Mouse (Mus musculus) fibroblast of lung, adult 2 months (primary cell): ENCODE measurements around the gene Fas.
A peak's percentile ranks its signal among the peaks of the same experiment; 100 is the strongest.

ENCODE experiments used
- DNase-seq: peaks from one replicate; pipeline ENCODE4 v3.0.0-alpha.2; 2011; ENCODE audit warnings: low read depth

Fas gene

DNA sequence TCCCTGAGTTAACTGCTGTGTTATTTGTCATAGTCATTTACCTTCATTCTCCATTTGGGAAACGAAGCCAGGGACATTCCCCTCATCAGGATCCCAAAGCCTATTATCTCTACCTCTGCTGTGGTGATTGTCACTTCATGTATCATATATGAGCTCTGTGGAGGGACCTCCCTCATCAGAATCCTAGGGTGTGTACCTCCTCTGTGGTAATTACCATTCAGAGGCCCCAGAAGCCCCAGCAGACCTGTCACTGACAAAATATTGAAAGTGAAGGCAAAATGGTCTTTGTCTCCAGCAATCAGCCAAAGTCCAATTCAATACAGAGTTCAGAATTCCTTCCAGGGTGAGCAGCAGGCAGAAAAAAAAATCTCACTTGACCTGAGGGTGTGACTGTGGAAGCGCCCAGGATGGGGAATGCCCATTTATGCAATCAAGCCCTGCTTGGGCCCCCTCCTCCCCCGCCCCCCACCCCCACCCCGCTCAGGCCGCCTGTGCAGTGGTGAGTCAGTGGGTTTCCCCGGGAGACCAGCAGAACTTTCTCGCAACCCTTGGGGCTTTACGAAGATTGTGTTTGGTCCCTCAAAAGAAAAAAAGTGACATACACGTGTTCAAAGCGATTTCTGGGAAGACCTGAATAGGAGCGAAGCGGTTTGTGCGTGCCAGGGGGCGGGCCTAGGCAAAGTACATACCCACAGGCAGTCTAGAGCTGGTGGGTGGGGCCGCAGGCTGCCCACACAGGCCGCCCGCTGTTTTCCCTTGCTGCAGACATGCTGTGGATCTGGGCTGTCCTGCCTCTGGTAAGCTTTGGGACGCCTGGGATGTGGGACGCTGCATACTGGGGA, at the start of gene Fas:
Gene Fas, plus strand, starts transcription at position 719 of the 842 bp plus-strand sequence.
- peak; percentile 67 for DNase-seq

DNA sequence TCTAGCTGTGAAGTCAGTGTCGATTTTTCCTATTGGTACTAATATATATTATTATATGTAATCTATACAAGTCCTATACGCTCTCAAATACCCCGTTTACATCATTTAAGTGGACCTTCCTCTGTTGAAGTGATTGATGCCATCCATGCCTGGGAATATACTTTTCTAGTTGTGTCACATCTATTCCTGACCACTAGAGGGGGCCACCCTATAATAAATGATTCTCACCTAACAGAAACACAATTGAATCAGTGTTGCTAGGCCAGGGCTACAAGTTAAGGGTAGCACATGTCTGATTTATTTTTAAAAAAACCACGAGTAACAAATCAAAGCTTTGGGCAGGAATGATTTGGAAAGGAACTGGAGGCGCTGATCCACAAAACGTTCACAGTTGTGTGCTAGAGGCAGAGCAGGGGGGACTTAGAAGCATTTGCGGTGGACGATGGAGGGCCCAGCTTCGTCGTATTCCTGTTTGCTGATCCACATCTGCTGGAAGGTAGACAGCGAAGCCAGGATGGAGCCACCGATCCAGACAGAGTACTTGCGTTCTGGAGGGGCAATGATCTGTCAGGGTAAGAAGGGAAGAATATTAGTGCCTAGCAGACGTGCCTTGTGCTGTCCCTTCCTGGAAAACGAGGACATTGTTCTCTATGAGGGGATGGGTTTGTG, 49.1 kb upstream of the Fas start:
- DNase-seq = no peak

DNA sequence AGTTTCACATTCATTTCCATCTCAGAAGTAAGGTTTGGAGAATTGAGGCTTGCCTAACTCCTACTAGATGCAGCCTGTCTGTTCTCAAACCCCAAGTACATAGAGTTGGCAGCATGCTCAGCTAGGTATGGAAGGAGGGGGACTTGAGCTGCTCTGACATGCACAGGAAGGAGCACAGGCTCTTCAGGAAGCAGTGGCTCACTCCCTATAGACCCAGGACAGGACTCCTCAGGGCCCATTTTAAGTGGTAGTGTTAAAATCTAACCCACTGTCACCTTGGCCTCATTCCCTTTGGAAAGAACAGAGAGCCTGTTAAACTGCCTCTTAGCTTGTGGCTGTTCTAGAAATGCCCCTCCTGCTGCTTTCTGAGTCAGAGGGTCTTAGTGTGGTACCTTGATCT, 47.5 kb upstream of the Fas start:
- no peak for DNase-seq

DNA sequence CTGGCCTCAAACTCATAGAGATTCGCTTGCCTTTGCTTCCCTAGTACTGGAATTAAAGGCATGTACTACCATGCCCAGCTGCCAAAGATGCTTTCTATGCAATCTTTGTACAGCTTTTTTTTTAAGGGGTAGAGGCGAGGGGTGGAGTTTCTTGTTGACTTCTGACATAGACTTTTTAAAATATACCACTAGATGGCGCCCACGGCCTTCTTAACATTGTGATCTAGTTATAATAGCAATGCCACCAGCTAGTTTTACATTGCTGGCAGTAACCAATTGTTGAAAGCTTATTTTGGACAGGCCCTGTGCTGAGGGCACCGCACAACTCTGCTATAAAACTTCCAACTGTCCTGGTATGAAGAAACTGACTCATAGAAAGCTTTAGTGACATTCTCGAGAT, 46.4 kb upstream of the Fas start:
- peak; percentile 75 for DNase-seq

DNA sequence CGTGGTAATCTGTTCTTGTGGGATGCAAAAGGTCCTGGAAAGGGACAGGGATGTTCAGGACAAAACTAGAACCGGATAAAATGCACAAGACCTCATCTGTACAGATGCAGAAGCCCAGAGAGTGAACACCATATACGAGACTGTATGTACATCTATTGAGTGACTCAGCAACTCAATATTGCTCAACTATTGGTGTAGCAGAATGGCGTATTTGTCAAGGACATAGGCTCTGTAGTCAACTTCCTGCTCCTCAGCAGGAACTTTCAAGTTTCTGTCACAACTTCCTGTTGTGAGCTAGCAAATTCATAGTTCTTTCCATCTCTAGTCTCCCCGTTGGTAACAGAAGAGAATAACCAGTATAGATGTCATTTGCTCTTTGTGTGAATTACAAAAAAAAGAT, 41.9 kb upstream of the Fas start:
- DNase-seq = no peak

DNA sequence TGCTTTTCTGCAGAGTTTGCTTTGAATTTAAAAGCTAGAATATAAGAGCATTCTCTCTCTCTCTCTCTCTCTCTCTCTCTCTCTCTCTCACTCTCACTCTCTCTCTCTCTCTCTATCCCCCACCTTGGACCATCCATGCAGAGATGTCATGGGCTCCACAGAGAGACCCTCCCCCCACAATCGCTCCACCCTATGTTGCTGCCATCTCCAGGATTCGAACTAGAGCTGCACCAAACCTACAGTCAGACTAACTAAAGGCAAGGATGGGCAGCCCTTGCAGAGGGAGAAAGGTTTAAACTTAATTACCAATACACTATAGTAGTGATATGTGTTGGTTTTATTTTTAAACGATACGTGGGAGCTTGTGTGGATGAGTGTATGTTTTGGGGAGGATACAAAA, 39.8 kb upstream of the Fas start:
- no peak for DNase-seq

DNA sequence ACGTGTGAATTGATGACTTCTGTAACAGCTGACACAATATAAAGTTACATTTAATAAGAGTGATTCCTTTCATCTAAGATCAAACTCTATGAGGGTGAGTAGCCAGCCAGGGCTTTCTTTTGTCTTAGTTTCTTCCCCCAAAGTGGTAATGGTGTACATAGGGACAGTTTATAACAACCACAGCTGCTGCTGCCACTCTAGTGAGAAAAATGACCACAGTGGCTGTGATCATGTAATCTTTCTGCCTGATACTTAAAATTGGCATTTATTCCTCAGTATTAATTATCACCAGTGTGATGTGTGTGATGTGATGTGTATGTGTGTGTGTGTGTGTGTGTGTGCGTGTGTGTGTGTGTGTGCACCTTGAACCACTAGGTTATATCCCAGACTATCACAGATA, 38.6 kb upstream of the Fas start:
- DNase-seq = no peak

DNA sequence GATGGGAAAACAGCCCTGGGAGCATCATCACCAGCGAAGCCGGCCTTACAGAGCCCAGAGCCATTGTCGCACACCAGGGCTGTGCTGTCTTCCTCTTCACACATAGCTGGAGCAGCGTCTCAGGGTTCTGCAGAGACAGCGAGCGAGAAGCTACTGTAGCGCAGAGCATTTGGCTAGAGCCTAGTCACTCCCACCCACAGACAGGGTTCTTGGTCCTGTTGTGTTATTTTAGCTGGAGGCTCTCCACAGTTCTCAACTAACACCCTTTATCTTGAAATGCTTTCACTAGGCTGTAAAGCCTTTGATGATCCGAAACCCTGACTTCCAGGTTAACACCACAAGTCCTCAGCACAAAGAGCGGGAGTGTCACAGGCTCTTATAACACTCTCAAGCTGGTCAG, 38.0 kb upstream of the Fas start:
- no peak for DNase-seq

DNA sequence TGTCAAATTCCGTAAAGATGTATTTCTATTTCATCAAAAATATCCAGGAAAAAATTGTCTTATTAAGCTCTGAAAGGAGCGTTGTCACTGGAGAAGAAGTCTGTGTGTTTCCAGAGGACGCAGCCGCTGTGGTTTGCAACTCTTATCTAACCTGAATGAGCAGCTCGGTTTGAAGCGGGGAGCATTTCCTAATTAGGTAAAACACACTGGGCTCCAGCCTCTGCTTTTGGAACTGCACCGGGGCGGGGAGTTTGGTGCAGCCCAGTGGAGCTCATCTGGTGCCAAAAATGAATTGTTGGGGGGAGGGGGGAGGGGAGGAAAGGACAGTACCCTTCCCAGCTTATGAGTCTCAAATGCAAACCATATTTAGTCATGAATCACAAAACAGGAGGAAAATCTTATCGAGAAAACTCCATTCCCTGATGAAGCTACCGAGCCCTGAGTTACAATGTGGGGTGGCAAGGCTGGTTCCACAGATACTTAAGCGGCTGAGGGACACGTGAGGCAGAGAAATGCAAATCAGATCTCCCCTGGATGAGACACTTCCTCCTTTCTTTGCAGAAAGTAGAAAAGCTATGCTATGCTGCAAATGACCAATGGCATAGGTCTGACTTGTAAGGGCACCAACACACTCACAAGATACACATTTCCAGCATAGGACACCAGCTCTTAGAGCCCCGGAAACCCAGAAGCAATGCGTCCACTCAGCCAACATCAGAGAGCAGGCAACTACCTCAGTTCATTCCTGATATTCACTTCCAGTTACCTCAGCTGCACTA, 36.2 kb upstream of the Fas start:
- no peak for DNase-seq

DNA sequence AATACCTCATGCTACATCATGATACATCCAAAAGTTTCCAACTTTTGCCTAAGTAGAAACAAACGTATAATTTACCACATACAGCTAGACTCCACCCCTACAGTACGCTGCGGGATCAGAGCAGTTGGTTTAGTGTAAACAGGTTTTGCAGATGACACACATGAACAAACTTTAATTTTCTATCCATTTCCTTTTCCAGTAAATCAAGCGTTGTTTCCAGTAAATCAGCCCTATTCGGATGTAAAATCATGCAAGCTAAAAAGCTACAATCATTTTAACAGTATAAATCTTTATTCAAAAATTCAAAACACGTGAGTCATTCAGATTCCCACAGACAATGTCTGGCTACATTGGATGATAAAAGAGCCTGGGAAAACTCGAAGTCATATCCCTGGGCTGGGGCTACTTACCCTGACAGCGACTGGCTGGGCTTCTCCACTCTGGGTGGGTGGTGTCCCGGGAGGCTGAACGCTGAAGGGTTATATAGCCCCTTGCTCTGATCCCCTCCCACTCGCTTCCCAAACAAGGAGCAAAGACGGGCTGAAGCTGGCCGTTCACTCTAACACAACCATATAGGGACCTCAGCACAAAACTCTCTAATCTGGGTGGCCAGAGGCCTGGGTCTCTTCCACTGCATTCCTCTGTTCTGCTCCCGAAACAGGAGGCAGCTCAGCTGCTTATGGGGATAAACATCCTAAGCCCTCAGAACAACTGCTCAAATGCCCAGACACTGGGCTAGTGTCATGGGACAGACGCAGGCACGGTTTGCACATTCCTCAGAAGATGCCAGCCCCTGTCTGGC, 35.4 kb upstream of the Fas start, which contains the start of gene Acta2:
Gene Acta2, minus strand, starts transcription at position 711 of the 802 bp plus-strand sequence.
- DNase-seq = peak; percentile 69

DNA sequence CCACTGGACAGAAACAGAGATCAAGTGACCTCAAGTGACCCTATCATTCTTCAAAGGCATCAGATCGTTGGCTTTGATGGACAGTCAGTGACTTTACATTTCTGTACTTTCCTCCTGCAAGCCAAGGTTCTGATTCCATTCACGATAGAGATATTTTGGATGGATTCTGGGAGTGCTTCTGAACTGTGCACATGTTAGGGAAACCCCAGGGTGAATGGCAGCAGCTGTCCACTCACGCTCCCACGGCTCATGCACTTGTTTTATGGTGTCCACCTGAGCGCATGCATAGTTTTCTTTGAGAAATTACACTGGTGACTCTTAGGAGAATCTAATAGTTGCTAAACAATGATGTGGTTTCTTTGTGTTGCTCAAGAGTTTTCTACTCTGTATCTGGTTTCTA, 34.3 kb upstream of the Fas start:
- no peak for DNase-seq

DNA sequence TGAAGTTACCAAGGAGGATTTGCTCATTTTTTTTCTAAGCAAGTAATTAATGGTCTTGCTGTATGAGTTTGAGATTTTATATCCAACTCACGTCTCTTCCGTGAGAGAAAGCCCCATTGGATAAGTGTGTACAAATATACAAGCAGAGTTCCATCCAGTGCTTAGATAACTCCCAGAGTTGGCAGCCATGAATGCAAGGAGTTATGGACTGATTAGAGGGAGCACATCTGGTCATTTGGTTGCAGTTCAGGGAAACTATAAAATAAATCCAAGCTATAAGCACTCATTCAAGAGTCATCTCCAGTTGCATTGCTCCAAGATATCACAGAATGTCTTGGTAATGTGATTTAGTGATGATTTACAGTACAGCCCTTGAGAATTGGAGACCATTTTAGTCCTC, 33.5 kb upstream of the Fas start:
- no peak for DNase-seq

DNA sequence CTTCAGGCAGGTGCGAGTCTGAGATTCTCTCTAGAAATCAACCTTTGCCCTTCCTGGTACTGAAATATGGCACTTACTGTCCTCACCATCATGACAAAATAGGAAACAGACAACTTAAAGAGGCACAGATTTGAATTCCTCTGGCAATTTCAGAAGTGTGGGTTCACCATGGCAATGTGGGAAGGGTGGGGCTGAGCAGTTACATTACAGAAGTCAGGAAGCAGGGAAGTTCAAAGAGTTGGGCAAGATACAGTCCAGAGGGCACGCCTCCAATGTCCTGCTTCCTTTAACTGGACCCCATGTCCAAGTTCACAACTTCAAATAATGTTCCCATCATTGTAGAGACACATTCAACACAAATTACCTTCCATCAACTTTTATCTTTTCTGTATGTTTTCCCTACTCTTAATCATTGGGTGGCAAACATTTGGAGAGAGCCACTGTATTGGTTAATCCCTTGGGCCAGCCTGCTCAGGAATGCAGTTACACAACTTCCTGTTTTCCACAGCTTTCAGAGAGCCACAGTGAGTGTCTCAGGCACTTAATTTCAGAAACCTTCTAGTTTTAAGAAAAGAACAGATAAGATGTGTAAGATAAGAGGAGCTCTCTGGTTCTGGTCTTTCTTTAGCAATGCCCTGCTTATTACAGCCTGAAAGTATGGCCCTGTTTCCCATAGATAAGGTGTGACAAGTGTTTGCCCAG, 28.0 kb upstream of the Fas start:
- no peak for DNase-seq

DNA sequence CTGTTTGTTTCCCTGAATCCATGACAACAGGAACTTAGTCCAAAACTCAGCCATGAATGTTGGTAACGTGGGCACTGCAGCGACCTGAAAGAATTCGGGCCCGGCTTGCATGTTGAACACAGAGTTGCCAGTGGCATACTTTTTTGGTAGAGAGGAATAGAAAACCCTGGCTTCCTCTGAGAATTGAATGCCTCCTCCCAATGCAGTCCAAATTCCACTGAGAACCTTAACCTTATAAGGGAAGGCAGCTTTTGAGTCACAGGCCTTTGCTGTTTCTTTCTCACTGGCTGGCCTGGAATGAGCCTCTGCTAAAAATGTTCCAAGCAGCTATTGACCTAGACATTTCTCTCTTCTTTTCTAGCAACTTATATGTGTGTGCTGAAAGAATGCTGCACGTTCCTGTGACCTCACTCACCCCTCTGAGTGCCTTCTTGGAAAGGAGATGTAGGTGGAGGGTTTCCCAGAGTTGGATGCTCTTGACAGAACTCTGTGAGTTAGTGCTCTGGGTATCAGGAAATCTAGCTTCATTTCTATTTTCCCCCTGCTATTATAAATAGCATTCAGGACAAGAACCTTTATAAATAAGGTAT, 24.8 kb upstream of the Fas start:
- peak; percentile 67 for DNase-seq

DNA sequence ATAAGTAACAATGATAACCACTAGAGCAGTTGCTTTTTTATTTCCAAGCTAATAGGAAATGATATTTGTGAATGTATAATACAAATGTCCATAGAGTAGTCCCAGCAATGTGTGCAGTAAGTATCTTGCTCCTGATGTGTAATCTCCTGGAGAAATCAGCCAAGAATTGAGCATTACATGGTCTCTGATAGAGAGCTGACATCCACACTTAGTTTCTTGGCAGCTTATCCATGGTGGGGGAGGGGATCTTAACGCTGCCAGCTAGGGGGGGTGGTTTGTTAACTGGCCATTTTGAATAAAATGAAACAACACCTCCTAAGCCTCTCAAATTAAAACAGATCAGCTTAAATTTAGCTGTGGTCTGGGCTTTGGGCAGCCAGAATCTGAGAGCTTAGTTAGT, 21.5 kb upstream of the Fas start:
- DNase-seq = no peak

DNA sequence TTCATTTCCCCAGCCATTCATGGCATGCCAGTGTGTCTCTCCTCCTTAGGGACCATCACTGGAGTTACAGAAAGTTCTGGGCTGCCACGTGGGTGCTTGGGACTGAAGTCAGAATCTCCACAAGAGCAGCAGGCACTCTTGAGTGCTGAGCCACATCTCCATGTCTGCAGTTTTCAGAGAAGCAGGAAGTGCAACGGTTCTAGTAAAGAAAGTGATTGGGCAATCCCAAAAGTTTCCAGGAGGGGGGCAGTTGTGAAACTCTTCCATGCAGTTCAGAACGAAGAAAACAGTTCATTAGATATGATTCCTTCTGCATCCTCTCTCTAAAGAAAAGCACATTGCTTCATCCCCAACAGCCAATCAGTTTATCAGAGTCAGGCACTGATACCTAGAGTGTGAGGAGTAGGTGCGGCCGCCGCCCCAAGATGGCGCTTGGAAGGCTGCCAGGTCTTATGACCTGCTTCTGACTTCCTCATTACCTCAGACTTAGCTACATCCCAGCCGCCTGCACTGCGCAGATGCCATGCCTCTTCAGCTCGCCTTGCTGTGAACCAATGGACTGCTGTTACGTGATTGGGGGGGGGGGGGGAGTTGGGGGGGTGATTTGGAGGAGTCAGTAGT, 20.2 kb upstream of the Fas start:
- no peak for DNase-seq

DNA sequence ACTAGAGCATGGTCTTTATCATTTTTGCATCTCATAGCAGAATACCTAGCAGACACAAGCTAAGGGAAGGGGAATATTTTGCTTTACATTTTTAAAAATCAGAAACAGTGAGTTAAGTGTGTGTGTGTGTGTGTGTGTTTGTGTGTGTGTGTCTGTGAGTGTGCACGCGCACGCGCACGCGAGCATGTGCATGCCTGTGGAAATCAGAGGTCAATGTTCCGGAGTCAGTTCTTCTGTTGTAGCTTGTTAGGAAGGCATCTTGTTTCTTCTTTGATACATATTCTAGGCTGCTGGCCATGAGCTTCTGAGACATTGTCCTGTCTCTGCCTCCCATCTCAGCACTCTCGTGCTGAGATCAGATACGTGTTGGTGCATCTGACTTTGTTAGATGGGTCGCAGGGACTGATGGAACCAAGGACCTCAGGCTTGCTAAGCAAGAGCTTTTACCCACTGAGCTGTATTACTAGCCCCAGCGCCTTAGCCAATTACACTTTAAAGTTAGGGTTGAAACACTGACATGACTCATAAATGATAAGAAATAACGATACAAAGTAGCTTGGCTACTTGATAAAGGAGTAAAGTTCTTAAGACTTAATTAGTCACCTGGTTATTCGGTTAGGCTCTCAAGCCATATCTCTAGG, 19.5 kb upstream of the Fas start:
- no peak for DNase-seq

DNA sequence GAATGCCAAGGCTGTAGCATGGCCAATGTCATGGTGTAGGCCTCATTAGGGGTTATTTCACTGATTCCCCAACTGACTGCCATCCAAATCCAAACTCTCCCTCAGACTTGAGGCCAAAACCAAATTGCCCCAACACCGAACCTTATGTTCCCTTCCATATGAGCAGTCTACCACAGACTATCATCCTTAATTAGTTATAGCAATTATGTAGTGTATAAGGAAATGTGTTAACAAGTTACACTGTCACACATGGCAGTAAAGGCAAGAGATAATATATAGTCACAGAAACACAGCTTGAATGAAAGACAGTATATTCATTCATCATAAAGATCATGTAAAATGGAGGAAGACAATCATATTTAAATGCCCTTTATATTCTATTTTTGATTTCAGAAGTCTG, 17.4 kb upstream of the Fas start:
- no peak for DNase-seq

DNA sequence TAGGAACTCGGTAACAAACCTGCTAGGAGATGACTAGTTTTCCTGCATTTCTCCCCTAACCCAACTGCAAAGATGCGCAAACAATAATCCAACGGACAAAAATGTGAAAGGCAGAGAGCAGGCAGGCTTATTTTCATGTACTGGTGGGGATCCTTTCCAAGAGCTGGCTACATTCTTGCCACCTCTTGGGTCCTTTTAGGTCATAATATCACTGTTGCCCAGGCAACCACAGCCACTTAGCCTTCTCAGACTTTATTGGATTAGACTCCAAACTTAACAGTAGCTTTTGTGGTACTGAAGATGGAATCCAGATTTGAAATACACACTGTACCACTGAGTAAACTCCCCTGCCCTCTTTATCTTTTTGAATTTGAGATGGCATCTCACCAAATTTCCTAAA, 12.4 kb upstream of the Fas start:
- no peak for DNase-seq

DNA sequence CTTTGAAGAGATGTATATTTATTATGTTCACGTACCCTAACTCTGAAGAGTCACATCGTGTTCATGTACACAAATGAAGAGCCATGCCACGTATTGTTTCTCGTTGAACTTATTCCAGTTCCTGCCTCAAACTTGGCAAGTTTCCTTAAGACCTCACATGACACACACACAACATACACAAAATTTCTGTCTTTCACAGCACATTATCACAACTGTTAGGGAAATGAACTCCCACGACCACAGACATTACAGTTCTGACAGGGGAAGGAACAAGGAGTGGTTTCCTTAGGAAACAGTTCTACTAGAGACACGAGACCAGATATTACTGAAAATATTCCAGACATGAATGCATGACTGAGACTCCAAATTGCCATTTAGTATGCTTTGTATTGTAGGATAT, 6.9 kb upstream of the Fas start:
- no peak for DNase-seq
